Mouse (Mus musculus) stomach, postnatal 0 days (tissue): ENCODE measurements around the gene Tuba1b.
"Not testable (repeated sequence)": the region's sequence is repeated elsewhere in the genome, so short reads cannot be mapped to it uniquely, and the experiment has no call there.

Source experiments
- CTCF ChIP-seq: IDR thresholded peaks from 2 replicates; pipeline ENCODE4 v1.5.1; 2016; ENCODE audit warnings: antibody characterized with exemption, low read depth, mild to moderate bottlenecking, moderate library complexity
- EP300 ChIP-seq: optimal IDR thresholded peaks from 2 replicates; pipeline ENCODE3; 2016; ENCODE audit warnings: antibody characterized with exemption

- TF ChIP-seq EP300, CTCF: not testable (repeated sequence)
Observed at GRCm38 (mm10) chr15:98951122-98952062, 17.0 kb upstream of the Tuba1b start.
